Mouse (Mus musculus): Measurements from ENCODE around the gene Abhd15. TPM values are rescaled to one million over a fixed set of nuclear protein-coding genes. Genes with fewer than 3 reads are reported as not detected.

Abhd15 gene
- polyA plus RNA-seq, 1 experiment from 2014 or later: 3.4 TPM

DNA sequence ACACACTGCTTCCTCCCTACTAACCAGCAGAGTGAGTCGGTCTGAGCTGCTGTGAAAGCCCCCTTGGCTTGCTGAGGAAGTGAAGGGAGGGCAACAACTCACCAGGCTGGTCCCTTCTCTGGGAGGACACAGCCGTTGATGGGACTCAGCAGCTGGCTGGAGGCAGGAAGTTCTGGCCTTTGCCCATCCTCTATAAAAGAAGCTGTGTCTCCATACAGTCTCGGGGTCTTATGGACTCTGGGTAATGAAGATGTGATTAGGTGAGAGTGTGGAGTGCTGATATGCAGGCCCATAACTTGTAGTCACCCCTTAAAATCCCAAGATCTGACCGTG is 20.6 kb upstream of the Abhd15 start:
- Histone ChIP-seq H3K4me1 (replicated peaks) (peaks cover 86% of the 10 kb centered on the region), H3K9ac (peak overlapping the region; percentile 88), H3K4me2 (peak overlapping the region; percentile 98), H3K36me3 (peaks cover 2% of the 10 kb centered on the region; the same call in 1 of the 2 replicates), H3K27me3 (peaks cover 18% of the 10 kb centered on the region), H3K9me3 (replicated peaks) (no peaks in the 10 kb centered on the region), H3K27ac (peak overlapping the region; percentile 79), H3K4me3 (replicated peaks) (peak overlapping the region; percentile 87)
- WGBS (ENCODE audit: insufficient replicate concordance): 16% methylated on average over 4 of the region's 4 CpGs
- DNase-seq: no peak
- no peak for ATAC-seq (ENCODE audit: low read depth)

DNA sequence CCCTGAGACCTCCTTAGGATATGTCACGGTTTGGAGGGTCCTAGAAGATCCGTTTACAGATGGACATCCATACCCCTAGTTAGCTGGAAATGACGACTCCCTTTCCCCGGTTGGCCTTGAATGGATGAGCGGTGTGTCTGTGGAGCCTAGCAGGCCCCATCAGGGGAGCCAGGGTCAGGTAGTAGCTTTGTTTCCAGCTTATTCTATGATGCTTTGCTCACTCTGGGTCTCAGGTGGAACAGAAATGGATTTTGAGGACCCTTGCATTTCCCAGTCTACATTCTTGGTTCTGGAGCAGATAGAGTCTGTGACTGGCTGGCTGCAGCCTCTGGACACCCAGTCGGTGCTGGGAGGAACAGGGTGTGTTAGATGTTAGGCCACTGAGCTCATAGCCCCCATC is 20.1 kb upstream of the Abhd15 start:
- H3K36me3 ChIP-seq: peaks cover 6% of the 10 kb centered on the region
- peak overlapping the region; percentile 87; the same call in 1 of the 2 replicates for H3K4me3 ChIP-seq (replicated peaks)
- H3K27ac ChIP-seq: no peak overlapping the region
- peaks cover 13% of the 10 kb centered on the region for H3K27me3 ChIP-seq
- H3K9me3 ChIP-seq (replicated peaks): no peaks in the 10 kb centered on the region
- ATAC-seq (ENCODE audit: low read depth): no peak
- H3K4me2 ChIP-seq: peak overlapping the region; percentile 98
- WGBS (ENCODE audit: insufficient replicate concordance): 71% methylated on average over 6 of the region's 6 CpGs
- DNase-seq: no peak
- H3K4me1 ChIP-seq (replicated peaks): peaks cover 85% of the 10 kb centered on the region
- H3K9ac ChIP-seq: peak overlapping the region; percentile 88; the same call in 1 of the 2 replicates

DNA sequence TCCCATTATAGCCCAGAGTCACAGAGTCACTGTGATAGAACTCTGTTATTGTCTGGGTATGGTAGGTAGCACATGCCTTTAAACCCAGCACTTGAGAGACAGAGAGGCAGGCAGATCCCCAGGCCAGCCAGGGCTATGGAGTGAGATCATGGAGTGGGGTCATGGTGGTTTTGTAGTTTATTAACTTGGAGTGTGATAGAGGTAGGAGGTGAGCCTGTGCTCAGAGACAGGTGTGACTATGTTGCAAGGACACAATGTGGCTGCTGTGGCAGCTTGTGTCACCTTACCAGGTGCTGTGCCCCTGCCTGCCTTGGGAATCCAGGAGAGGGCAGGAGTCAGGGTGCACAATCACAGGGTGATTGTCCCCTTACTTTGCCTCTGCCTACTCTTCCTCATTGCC is 19.4 kb upstream of the Abhd15 start:
- Histone ChIP-seq H3K27ac (no peak overlapping the region), H3K4me3 (replicated peaks) (no peak overlapping the region)
- no peak for DNase-seq

DNA sequence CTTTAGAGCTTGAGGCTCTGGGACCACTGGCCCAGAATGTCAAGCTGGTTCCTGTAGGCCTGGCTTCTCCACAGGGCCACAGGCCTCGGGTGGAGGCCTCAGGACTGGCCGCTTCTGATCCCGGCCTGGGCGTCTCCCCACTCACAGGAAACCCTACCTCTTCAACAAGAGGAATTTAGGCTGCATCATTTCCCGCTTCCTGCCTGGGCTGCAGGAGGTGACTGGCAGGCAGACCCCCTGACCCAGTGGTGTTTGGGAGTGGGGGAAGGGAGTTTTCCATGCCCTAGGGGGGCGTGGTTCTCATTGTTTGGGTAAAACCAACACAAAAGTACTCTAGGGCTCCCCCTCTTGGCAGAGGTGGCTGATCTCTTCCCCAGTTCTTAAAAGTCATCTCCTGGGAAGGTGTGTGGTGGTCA is 17.6 kb upstream of the Abhd15 start:
- ATAC-seq (ENCODE audit: low read depth) (no peak), DNase-seq (peak; percentile 54)
- Histone ChIP-seq H3K4me2 (no peak overlapping the region), H3K4me1 (replicated peaks) (peaks cover 59% of the 10 kb centered on the region), H3K27ac (peak overlapping the region; percentile 31), H3K4me3 (replicated peaks) (no peak overlapping the region), H3K27me3 (no peaks in the 10 kb centered on the region), H3K36me3 (peaks cover 15% of the 10 kb centered on the region), H3K9me3 (replicated peaks) (no peaks in the 10 kb centered on the region), H3K9ac (peak overlapping the region; percentile 29; the same call in 1 of the 2 replicates)
- WGBS (ENCODE audit: insufficient replicate concordance): 39% methylated on average over 6 of the region's 6 CpGs

More for the DNA sequence above, 19.4 kb upstream of the Abhd15 start:
- Histone ChIP-seq H3K4me1 (replicated peaks) (peaks cover 77% of the 10 kb centered on the region), H3K36me3 (peaks cover 14% of the 10 kb centered on the region), H3K4me2 (no peak overlapping the region), H3K9ac (peak overlapping the region; percentile 1; the same call in 1 of the 2 replicates), H3K9me3 (replicated peaks) (no peaks in the 10 kb centered on the region), H3K27me3 (peaks cover 6% of the 10 kb centered on the region)
- ATAC-seq (ENCODE audit: low read depth): no peak

DNA sequence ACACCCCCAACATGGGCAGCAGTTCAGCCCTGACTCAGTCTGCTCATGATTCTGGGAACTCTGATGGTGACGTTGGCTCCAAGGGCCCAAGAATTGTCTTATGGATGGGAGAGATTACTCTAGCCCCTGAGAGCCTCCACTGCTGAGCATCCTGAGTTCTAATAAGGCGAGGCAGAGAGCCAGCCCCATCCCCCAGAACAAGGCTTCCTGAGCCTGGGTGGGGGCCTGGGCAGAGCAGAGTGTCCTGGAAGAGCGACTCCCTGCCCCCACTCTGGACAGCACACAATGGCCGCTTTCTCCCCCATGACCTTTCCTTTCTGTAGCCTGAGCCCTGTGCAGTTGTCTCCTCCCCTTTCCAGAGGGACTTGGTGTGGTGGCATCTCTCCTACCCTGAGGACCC is 17.1 kb upstream of the Abhd15 start:
- Histone ChIP-seq H3K36me3 (peaks cover 20% of the 10 kb centered on the region), H3K27me3 (no peaks in the 10 kb centered on the region), H3K4me2 (no peak overlapping the region), H3K4me3 (replicated peaks) (no peak overlapping the region), H3K9me3 (replicated peaks) (no peaks in the 10 kb centered on the region), H3K4me1 (replicated peaks) (peaks cover 56% of the 10 kb centered on the region), H3K27ac (peak overlapping the region; percentile 31), H3K9ac (no peak overlapping the region)
- DNase-seq: no peak
- 55% methylated on average over 4 of the region's 4 CpGs for WGBS (ENCODE audit: insufficient replicate concordance)
- no peak for ATAC-seq (ENCODE audit: low read depth)

DNA sequence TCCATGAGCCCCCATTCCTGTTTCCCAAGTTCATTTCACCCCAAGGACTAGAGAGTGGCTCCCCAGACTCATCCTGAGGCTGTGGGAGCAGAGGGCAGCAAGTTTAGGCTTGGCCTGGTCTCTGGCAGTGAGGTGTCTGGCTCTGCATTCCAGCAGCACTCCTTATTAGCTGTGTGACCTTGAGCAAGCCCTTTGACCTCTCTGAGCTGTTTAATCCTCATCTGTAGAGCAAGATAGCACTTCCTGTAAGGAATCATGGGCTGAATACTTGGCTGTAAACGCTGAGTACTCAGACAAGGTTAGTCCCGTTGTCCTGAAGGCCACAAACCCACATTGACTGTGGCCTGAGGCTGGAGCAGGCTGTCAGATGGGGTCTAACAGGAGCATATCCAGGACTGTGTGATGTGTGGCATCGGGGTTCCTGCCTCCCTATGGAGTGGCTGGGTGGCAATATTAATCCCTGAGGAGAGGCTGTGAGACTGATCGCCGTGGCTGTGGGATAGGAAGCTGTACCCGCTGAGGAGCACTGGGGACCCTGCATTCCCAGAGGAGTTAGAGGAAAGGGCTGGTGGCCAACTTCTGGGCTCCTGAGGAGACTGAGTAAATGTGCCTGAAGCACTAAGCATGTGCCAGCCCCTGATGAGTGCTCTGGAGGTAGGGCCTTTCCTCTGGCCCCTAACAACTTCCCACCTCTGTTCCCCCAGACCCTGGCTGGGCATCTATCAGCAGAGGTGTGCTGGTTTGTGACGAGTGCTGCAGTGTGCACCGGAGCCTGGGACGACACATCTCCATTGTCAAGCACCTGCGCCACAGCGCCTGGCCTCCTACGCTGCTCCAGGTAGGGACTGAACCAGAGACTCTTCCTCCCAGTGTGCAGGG is 16.4 kb upstream of the Abhd15 start:
- 83% methylated on average over 12 of the region's 12 CpGs for WGBS (ENCODE audit: insufficient replicate concordance)
- no peak for DNase-seq
- no peak overlapping the region for H3K4me2 ChIP-seq
- no peaks in the 10 kb centered on the region for H3K27me3 ChIP-seq
- no peak overlapping the region for H3K4me3 ChIP-seq (replicated peaks)
- peaks cover 56% of the 10 kb centered on the region for H3K4me1 ChIP-seq (replicated peaks)
- peak overlapping the region; percentile 31 for H3K27ac ChIP-seq
- H3K9me3 ChIP-seq (replicated peaks): no peaks in the 10 kb centered on the region
- H3K36me3 ChIP-seq: peaks cover 27% of the 10 kb centered on the region
- H3K9ac ChIP-seq: no peak overlapping the region
- no peak for ATAC-seq (ENCODE audit: low read depth)

DNA sequence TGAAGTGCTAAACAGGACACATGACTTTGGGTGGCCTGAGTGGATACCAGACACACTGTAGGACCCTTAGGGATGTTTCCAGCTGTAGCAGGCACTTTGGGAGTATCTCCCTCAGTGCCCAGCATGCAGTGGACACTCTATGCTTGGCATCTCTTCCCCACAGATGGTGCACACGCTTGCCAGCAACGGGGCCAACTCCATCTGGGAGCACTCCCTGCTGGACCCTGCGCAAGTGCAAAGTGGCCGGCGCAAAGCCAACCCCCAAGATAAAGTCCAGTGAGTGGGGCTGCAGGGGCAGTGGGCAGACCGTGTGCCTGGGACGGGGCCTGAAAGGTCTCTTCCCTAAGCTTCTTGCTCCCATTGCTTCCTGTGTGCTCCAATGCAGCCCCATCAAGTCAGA is 15.6 kb upstream of the Abhd15 start:
- peaks cover 35% of the 10 kb centered on the region for H3K36me3 ChIP-seq
- DNase-seq (no peak), ATAC-seq (ENCODE audit: low read depth) (no peak)
- no peak overlapping the region for H3K27ac ChIP-seq
- H3K4me1 ChIP-seq (replicated peaks): peaks cover 48% of the 10 kb centered on the region
- H3K4me3 ChIP-seq (replicated peaks): no peak overlapping the region
- H3K4me2 ChIP-seq: no peak overlapping the region
- H3K9me3 ChIP-seq (replicated peaks): no peaks in the 10 kb centered on the region
- 86% methylated on average over 7 of the region's 7 CpGs for WGBS (ENCODE audit: insufficient replicate concordance)
- no peaks in the 10 kb centered on the region for H3K27me3 ChIP-seq
- no peak overlapping the region for H3K9ac ChIP-seq

DNA sequence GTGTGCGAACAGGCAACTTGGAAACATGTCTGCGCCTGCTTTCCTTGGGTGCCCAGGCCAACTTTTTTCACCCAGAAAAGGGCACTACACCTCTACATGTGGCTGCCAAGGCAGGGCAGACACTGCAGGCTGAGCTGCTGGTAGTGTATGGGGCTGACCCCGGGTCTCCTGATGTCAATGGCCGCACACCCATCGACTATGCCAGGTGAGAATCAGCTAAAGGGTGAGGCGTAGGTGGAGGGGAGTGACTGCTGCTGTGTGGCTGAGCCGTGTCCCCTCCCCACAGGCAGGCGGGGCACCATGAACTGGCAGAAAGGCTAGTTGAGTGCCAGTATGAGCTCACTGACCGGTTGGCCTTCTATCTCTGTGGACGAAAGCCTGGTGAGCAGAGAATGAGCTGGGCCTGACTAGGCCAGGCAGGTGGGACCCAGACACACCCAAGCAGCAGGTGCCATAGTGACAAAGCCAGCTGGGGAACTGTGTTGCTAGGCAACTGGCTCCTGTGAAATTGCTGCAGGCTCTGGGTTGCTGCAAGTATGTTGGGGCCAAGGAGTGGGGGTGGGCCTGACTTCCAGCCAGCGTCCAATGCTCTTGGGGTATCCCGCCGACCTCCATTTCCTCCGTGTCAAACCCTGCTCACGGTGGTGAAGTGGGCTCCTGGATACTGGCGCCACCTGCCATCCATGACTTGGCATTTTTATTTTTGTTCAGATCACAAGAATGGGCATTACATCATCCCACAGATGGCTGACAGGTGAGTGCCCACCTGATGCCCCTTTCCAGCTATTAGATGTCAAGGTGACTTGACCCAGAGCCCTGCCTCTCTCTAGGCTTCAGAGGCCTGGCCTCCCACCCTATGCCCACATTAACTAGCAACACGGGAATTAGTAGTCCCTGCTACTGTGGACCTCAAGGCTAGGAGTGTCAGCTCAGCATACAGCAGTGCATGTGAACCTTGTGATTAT is 14.3 kb upstream of the Abhd15 start:
- Histone ChIP-seq H3K4me1 (replicated peaks) (peaks cover 35% of the 10 kb centered on the region), H3K9me3 (replicated peaks) (no peaks in the 10 kb centered on the region), H3K9ac (no peak overlapping the region), H3K4me2 (no peak overlapping the region), H3K4me3 (replicated peaks) (no peak overlapping the region), H3K27ac (no peak overlapping the region), H3K27me3 (no peaks in the 10 kb centered on the region), H3K36me3 (peaks cover 48% of the 10 kb centered on the region)
- DNase-seq (no peak), ATAC-seq (ENCODE audit: low read depth) (no peak)
- 79% methylated on average over 17 of the region's 17 CpGs for WGBS (ENCODE audit: insufficient replicate concordance)

DNA sequence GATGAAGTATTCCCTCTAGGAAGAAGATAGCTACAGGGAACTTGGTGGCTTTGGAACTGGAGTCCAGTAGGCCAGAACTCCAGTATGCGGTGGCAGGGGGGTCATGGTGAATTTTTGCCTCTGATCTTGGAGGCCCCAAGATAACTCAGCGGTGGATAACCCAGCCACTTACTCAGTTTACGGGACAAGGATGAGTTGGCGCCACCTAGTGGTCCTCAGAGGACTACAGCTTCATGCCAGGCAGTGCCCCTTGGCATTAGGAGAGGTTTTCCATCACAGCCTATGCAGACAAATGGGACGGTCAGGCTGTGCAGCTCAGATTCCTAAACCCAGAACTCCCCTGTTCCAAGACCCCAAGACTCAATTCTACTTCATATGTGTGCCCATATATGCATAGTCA is 13.5 kb upstream of the Abhd15 start:
- no peak overlapping the region for H3K9ac ChIP-seq
- no peak overlapping the region for H3K4me2 ChIP-seq
- DNase-seq: peak; percentile 55
- H3K4me3 ChIP-seq (replicated peaks): no peak overlapping the region
- H3K27me3 ChIP-seq: no peaks in the 10 kb centered on the region
- H3K4me1 ChIP-seq (replicated peaks): peaks cover 27% of the 10 kb centered on the region
- no peak; the same call in 1 of the 2 replicates for ATAC-seq (ENCODE audit: low read depth)
- H3K27ac ChIP-seq: no peak overlapping the region
- H3K9me3 ChIP-seq (replicated peaks): no peaks in the 10 kb centered on the region
- WGBS (ENCODE audit: insufficient replicate concordance): 23% methylated on average over 5 of the region's 5 CpGs
- peaks cover 56% of the 10 kb centered on the region for H3K36me3 ChIP-seq

DNA sequence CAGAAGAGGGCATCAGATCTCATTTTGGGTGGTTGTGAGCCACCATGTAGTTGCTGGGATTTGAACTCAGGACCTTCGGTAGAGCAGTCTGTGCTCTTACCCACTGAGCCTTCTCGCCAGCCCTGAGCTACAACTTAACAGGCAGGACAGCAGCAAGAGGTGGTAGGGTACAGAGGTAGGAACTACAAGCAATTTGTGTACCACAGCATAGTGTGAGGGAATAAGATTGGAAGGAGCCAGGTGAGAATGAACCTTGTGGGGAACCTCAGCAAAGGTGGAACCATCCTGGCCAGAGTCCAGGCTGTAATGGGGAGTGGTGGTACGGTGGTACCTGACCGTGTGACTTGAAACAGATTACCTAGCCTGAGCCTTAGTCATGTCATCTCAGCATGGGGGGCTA is 12.9 kb upstream of the Abhd15 start:
- H3K27ac ChIP-seq: no peak overlapping the region
- H3K4me2 ChIP-seq: no peak overlapping the region
- H3K4me1 ChIP-seq (replicated peaks): peaks cover 24% of the 10 kb centered on the region
- DNase-seq (no peak), ATAC-seq (ENCODE audit: low read depth) (no peak)
- no peak overlapping the region for H3K9ac ChIP-seq
- no peaks in the 10 kb centered on the region for H3K9me3 ChIP-seq (replicated peaks)
- WGBS (ENCODE audit: insufficient replicate concordance): 88% methylated on average over 4 of the region's 4 CpGs
- no peaks in the 10 kb centered on the region for H3K27me3 ChIP-seq
- peaks cover 62% of the 10 kb centered on the region for H3K36me3 ChIP-seq
- H3K4me3 ChIP-seq (replicated peaks): no peak overlapping the region

DNA sequence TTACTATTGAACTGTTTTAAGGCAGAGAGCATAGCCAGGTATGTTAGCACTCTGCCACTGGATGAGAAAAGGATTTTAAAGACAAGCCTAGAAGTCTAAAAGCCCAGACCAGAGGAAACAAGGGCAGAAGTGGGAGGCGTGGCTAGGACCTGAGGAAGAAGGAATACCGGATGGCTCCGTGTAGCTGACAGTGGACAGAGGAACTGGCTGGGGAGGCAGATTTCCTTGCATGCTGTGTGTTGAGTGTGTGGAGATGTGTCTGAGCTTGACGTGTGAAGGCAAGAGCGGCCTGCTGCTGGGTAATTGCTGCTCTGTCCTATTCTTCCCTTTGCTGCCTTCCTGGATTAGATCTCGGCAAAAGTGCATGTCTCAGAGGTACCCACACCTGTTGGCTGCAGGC is 12.4 kb upstream of the Abhd15 start:
- DNase-seq (no peak), ATAC-seq (ENCODE audit: low read depth) (no peak)
- 74% methylated on average over 6 of the region's 6 CpGs for WGBS (ENCODE audit: insufficient replicate concordance)
- H3K9me3 ChIP-seq (replicated peaks): no peaks in the 10 kb centered on the region
- no peak overlapping the region for H3K4me3 ChIP-seq (replicated peaks)
- no peak overlapping the region for H3K4me2 ChIP-seq
- H3K27ac ChIP-seq: no peak overlapping the region
- H3K4me1 ChIP-seq (replicated peaks): peaks cover 19% of the 10 kb centered on the region
- peaks cover 64% of the 10 kb centered on the region for H3K36me3 ChIP-seq
- no peaks in the 10 kb centered on the region for H3K27me3 ChIP-seq
- no peak overlapping the region for H3K9ac ChIP-seq
